Mouse (Mus musculus): Measurements from ENCODE around the gene Cmtm3.

The Cmtm3 gene

GRCm38 (mm10) chr8:104383296-104383695, 44.1 kb downstream of the Cmtm3 start:
- DNase-seq (ENCODE audit: low spot score) = no peak

- no peak for DNase-seq (ENCODE audit: low spot score)
These were observed 44.8 kb downstream of the Cmtm3 start for GRCm38 (mm10) chr8:104383977-104384376.

- DNase-seq (ENCODE audit: low spot score) = no peak
These were observed 47.5 kb downstream of the Cmtm3 start for GRCm38 (mm10) chr8:104386693-104387092.

GRCm38 (mm10) chr8:104387501-104387900, 48.3 kb downstream of the Cmtm3 start:
- DNase-seq (ENCODE audit: low spot score) = no peak

GRCm38 (mm10) chr8:104387980-104388379, 48.8 kb downstream of the Cmtm3 start:
- DNase-seq (ENCODE audit: low spot score) = no peak

- DNase-seq (ENCODE audit: low spot score) = no peak
These were observed 51.0 kb downstream of the Cmtm3 start for GRCm38 (mm10) chr8:104390245-104390644.

- DNase-seq (ENCODE audit: low spot score) = no peak
These were observed 53.9 kb downstream of the Cmtm3 start for GRCm38 (mm10) chr8:104393139-104393538.

- no peak for DNase-seq (ENCODE audit: low spot score)
These were observed 54.6 kb downstream of the Cmtm3 start for GRCm38 (mm10) chr8:104393767-104394166.

GRCm38 (mm10) chr8:104394801-104395702, 55.8 kb downstream of the Cmtm3 start:
- peak; percentile 55 for DNase-seq (ENCODE audit: low spot score)

GRCm38 (mm10) chr8:104395703-104396357, 56.6 kb downstream of the Cmtm3 start, which contains the start of gene Cmtm4:
Gene Cmtm4 (minus strand): TSS chr8:104395807.
- peak; percentile 73 for DNase-seq (ENCODE audit: low spot score)

Measured in embryo, embryonic 10 days (tissue).